Mouse (Mus musculus): ENCODE measurements around the gene Actn1.

DNA sequence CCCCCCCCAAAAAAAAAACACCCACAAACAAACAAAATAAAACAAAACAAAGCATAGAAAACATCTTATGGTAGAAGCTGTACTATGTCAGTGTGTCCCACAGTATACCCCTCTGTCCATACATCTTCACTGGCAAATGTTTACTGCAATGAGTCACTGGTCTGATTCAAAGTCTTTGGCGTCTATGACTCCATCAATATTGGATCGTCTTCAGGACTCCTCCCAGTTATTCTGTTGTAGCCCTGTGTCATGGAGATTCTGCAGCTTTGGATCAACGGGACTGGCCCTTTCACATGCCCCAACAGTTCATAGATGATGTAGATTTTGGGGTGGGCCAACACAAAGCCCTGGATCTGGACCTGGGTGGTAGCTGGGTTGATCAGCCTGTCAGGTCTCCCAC is 25.9 kb downstream of the Actn1 start:
- no peak for TF ChIP-seq POLR2A (IDR thresholded peaks at IDR 0.05; ENCODE audit: borderline replicate concordance, extremely low read depth, low read depth, low read length)
- TF ChIP-seq CTCF (IDR thresholded peaks at IDR 0.05; ENCODE audit: insufficient read depth, low read length) = no peak

All from lung, adult 2 months (tissue).